Mouse (Mus musculus): ENCODE data around the gene Gm3194. TPM values are rescaled to one million over a fixed set of nuclear protein-coding genes. Genes with fewer than 3 reads are reported as not detected.
"Not testable (repeated sequence)": the region's sequence is repeated elsewhere in the genome, so short reads cannot be mapped to it uniquely, and the experiment has no call there.

The Gm3194 gene
- 1.1 TPM in 1 of 2 replicates, not detected in the other for polyA plus RNA-seq (2016; fragmentation: Nextera tagmentation; extraction: Ambion mirVana)

DNA sequence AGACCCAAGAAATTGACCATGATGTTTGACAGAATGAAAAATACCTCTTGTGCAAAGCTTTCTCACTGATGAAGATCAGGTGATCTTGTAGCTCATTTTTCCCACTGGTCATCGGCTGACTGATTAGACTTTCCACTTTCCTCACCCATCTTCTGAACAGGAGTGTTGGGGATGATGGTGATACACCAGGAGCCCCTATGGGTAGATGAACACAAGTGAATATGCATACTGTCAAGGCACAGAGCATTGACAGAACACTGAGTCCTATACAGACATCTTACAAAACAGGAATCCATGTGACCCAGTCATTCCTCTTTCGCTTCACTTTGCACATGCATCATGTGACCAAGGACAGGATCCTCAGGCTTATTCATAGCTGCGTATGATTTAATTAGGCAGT, at the start of gene Gm3194:
Gene Gm3194, minus strand, starts transcription at position 101 of the 400 bp plus-strand sequence.
- H3K4me3 ChIP-seq; H3K36me3 ChIP-seq; H3K9me3 ChIP-seq (replicated peaks); H3K27ac ChIP-seq (replicated peaks); H3K4me1 ChIP-seq; DNase-seq (ENCODE audit: low spot score); H3K27me3 ChIP-seq (ENCODE audit: low read depth, poor library complexity, severe bottlenecking): not testable (repeated sequence)
- no CpG with 5 or more reads among the region's 3 CpGs for WGBS

DNA sequence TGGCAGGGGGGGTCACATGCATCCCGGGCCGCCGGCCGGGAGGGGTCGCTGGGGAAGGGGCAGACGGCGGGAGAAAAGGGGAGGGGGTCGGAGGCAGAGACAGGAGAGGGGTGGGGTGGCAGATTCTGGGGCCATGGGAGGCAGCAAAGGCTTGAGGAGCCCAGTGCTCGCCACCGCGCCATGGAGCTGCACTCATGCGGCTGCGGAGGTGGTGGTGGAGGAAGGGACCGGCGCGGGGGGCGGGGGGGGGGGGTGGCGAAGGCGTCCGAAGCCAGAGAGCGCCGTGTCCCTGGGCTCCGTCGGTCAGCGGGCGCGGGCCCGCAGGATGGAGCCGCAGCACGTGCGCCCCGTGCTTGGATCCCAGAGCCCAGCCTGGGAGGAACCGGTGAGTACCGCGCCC, 46.1 kb upstream of the Gm3194 start, which contains the start of gene Gm3488:
Gene Gm3488, plus strand, starts transcription at position 301 of the 400 bp plus-strand sequence.
- H3K4me1 ChIP-seq; H3K9me3 ChIP-seq (replicated peaks); H3K27me3 ChIP-seq (ENCODE audit: low read depth, poor library complexity, severe bottlenecking); H3K4me3 ChIP-seq; H3K36me3 ChIP-seq; H3K27ac ChIP-seq (replicated peaks); DNase-seq (ENCODE audit: low spot score): not testable (repeated sequence)
- no CpG with 5 or more reads among the region's 35 CpGs for WGBS

DNA sequence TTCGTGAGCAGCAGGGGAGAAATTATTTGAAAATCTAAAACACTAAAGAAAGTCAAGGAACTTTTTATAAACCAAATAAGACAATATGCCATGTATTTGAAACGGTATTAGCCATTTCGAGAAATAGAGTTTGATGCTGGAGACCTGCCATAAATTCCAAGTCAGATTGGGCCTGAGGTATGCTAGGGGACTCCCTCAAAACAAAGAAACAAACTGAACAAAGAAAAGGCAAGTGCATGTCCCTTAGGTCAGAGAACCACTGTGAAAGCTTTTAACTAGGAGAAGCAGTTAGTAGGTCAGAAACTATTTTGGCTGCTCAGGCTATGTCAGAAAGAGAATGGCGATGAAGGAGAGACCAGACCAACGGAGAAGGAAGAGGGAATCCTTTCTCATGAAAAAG, 28.6 kb upstream of the Gm3194 start, which contains the start of gene Gm3187:
Gene Gm3187, plus strand, starts transcription at position 301 of the 400 bp plus-strand sequence.
- H3K27me3 ChIP-seq (ENCODE audit: low read depth, poor library complexity, severe bottlenecking); H3K9me3 ChIP-seq (replicated peaks); H3K36me3 ChIP-seq; DNase-seq (ENCODE audit: low spot score); H3K4me1 ChIP-seq; H3K27ac ChIP-seq (replicated peaks); H3K4me3 ChIP-seq: not testable (repeated sequence)
- WGBS = 83% methylated on average over 5 of the region's 5 CpGs

DNA sequence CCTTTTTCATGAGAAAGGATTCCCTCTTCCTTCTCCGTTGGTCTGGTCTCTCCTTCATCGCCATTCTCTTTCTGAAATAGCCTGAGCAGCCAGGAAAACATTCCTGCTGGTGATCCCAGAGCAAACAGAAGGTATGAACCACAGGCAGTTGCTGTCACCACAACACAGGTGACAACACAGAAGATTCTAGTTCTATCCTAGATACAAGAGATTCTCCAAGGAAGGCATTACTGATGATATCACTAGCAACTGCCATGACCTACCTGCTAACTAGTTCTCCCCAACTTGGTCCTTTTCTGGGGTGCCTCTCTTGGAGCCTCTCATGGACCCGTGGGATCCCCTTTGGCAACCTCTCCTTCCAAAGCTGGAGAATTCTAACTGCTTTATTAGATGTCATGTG, 22.5 kb upstream of the Gm3194 start, which contains the start of gene Gm8246:
Gene Gm8246, minus strand, starts transcription at position 101 of the 400 bp plus-strand sequence.
- not testable (repeated sequence) for H3K27ac ChIP-seq (replicated peaks); H3K36me3 ChIP-seq; H3K27me3 ChIP-seq (ENCODE audit: low read depth, poor library complexity, severe bottlenecking); H3K4me3 ChIP-seq; H3K4me1 ChIP-seq; H3K9me3 ChIP-seq (replicated peaks); DNase-seq (ENCODE audit: low spot score)
- no CpG with 5 or more reads among the region's 3 CpGs for WGBS

DNA sequence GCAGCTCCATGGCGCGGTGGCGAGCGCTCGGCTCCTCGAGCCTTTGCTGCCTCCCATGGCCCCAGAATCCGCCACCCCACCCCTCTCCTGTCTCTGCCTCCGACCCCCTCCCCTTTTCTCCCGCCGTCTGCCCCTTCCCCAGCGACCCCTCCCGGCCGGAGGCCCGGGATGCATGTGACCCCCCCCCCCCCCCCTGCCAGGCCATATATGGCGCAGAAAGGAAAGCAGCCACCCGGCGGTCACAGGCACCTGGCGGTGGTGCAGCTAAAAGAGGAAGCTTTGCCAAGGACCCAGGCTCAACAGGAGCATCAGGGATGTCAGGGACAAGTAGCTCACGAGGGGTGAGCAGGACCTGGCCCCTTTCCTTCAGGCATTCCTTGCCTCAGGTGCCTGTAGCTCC, 5.2 kb upstream of the Gm3194 start:
- H3K27me3 ChIP-seq (ENCODE audit: low read depth, poor library complexity, severe bottlenecking); H3K27ac ChIP-seq (replicated peaks); H3K9me3 ChIP-seq (replicated peaks); DNase-seq (ENCODE audit: low spot score); H3K36me3 ChIP-seq; H3K4me1 ChIP-seq; H3K4me3 ChIP-seq: not testable (repeated sequence)
- WGBS = no CpG with 5 or more reads among the region's 19 CpGs

DNA sequence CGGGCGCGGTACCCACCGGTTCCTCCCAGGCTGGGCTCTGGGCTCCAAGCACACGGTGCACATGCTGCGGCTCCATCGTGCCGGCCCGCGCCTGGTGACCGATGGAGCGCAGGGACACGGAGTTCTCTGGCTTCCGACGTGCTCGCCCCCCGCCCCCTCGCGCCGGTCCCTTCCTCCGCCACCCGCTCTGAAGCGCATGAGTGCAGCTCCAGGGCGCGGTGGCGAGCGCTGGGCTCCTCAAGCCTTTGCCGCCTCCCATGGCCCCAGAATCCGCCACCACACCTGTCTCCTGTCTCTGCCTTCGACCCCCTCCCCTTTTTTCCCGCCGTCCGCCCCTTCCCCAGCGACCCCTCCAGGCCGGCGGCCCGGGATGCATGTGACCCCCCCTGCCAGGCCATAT, 66.3 kb downstream of the Gm3194 start, which contains the start of gene Gm3500:
Gene Gm3500, minus strand, starts transcription at position 101 of the 400 bp plus-strand sequence.
- not testable (repeated sequence) for H3K4me3 ChIP-seq; H3K9me3 ChIP-seq (replicated peaks); H3K36me3 ChIP-seq; DNase-seq (ENCODE audit: low spot score); H3K4me1 ChIP-seq; H3K27me3 ChIP-seq (ENCODE audit: low read depth, poor library complexity, severe bottlenecking); H3K27ac ChIP-seq (replicated peaks)
- no CpG with 5 or more reads among the region's 37 CpGs for WGBS

Other genes starting within 250 kb of the Gm3194 start
- not detected in 2 replicates for gene Gm3526, start 194.9 kb downstream of the Gm3194 start, polyA plus RNA-seq (2016; fragmentation: Nextera tagmentation; extraction: Ambion mirVana)
- not detected in 2 replicates for gene Gm3542, start 120.5 kb downstream of the Gm3194 start, polyA plus RNA-seq (2016; fragmentation: Nextera tagmentation; extraction: Ambion mirVana)
- not detected in 2 replicates for gene Gm3500, start 66.4 kb downstream of the Gm3194 start, polyA plus RNA-seq (2016; fragmentation: Nextera tagmentation; extraction: Ambion mirVana)
- not detected in 2 replicates for gene Gm8246, start 22.4 kb upstream of the Gm3194 start, polyA plus RNA-seq (2016; fragmentation: Nextera tagmentation; extraction: Ambion mirVana)
- gene Gm3187, start 28.7 kb upstream of the Gm3194 start, polyA plus RNA-seq (2016; fragmentation: Nextera tagmentation; extraction: Ambion mirVana) = not detected in 2 replicates
- gene Gm3488, start 46.2 kb upstream of the Gm3194 start, polyA plus RNA-seq (2016; fragmentation: Nextera tagmentation; extraction: Ambion mirVana) = 1.8 TPM in 2 replicates
- gene Gm3532, start 83.0 kb upstream of the Gm3194 start, polyA plus RNA-seq (2016; fragmentation: Nextera tagmentation; extraction: Ambion mirVana) = not detected in 2 replicates
- not detected in 2 replicates for gene Gm8265, start 177.6 kb upstream of the Gm3194 start, polyA plus RNA-seq (2016; fragmentation: Nextera tagmentation; extraction: Ambion mirVana)
- gene Gm9603, start 232.0 kb upstream of the Gm3194 start, polyA plus RNA-seq (2016; fragmentation: Nextera tagmentation; extraction: Ambion mirVana) = not detected in 2 replicates

Data from midbrain, embryonic 10.5 days (tissue).